Mouse (Mus musculus) midbrain, embryonic 11.5 days (tissue): Measurements from ENCODE around the gene Sez6l2. TPM values are rescaled to one million over a fixed set of nuclear protein-coding genes. Genes with fewer than 3 reads are reported as not detected.

Experiments used
- polyA plus RNA-seq: library from polyadenylated mRNA; unstranded; fragments of >200 nt; fragmentation: Nextera tagmentation; extraction: Ambion mirVana; gene quantifications from 2 replicates; pipeline ENCODE4 v1.2.1, GENCODE M21; 2014

The Sez6l2 gene
- polyA plus RNA-seq, 1 experiment from 2014 or later, result 9.9 TPM

Other genes starting within 250 kb of the Sez6l2 start
- 46.2 TPM in 2 replicates for gene Coro1a, start 242.8 kb upstream of the Sez6l2 start, polyA plus RNA-seq
- gene Mapk3, start 191.0 kb upstream of the Sez6l2 start, polyA plus RNA-seq, result 41.0 and 45.2 TPM in 2 replicates
- gene Gdpd3, start 184.2 kb upstream of the Sez6l2 start, polyA plus RNA-seq, result 0.57 and 0.86 TPM in 2 replicates
- 87.8 and 91.5 TPM in 2 replicates for gene Ypel3, start 173.6 kb upstream of the Sez6l2 start, polyA plus RNA-seq
- gene Tbx6, start 169.1 kb upstream of the Sez6l2 start, polyA plus RNA-seq, result 0.20 and 0.43 TPM in 2 replicates
- 335 and 336 TPM in 2 replicates for gene Ppp4c, start 158.1 kb upstream of the Sez6l2 start, polyA plus RNA-seq
- 10.5 and 11.1 TPM in 2 replicates for gene Fam57b, start 152.9 kb upstream of the Sez6l2 start, polyA plus RNA-seq
- not detected in 2 replicates for gene 4930451I11Rik, start 118.9 kb upstream of the Sez6l2 start, polyA plus RNA-seq
- gene Doc2a, start 103.1 kb upstream of the Sez6l2 start, polyA plus RNA-seq, result 4.1 and 4.8 TPM in 2 replicates
- 23.8 and 28.4 TPM in 2 replicates for gene Hirip3, start 88.6 kb upstream of the Sez6l2 start, polyA plus RNA-seq
- gene Ino80e, start 88.2 kb upstream of the Sez6l2 start, polyA plus RNA-seq, result 92.6 and 99.7 TPM in 2 replicates
- 25.7 and 27.2 TPM in 2 replicates for gene Taok2, start 65.9 kb upstream of the Sez6l2 start, polyA plus RNA-seq
- 25.6 and 26.5 TPM in 2 replicates for gene Tmem219, start 27.6 kb upstream of the Sez6l2 start, polyA plus RNA-seq
- gene Kctd13, start 21.7 kb upstream of the Sez6l2 start, polyA plus RNA-seq, result 26.5 and 26.8 TPM in 2 replicates
- gene Asphd1, start 981 bp upstream of the Sez6l2 start, polyA plus RNA-seq, result 1.2 and 1.5 TPM in 2 replicates
- 66.4 and 67.4 TPM in 2 replicates for gene Cdipt, start 25.4 kb downstream of the Sez6l2 start, polyA plus RNA-seq
- 1.3 and 1.4 TPM in 2 replicates for gene Cdiptos, start 25.5 kb downstream of the Sez6l2 start, polyA plus RNA-seq
- 2.8 and 3.0 TPM in 2 replicates for gene Mvp, start 64.1 kb downstream of the Sez6l2 start, polyA plus RNA-seq
- not detected in 2 replicates for gene Pagr1b, start 65.9 kb downstream of the Sez6l2 start, polyA plus RNA-seq
- 59.0 and 70.6 TPM in 2 replicates for gene Pagr1a, start 66.8 kb downstream of the Sez6l2 start, polyA plus RNA-seq
- gene Gm42742, start 70.5 kb downstream of the Sez6l2 start, polyA plus RNA-seq, result 58.8 and 68.8 TPM in 2 replicates
- 2.6 and 4.0 TPM in 2 replicates for gene Prrt2, start 70.6 kb downstream of the Sez6l2 start, polyA plus RNA-seq
- gene Maz, start 76.5 kb downstream of the Sez6l2 start, polyA plus RNA-seq, result 64.3 and 80.7 TPM in 2 replicates
- gene Kif22, start 91.9 kb downstream of the Sez6l2 start, polyA plus RNA-seq, result 178 and 195 TPM in 2 replicates
- not detected in 2 replicates for gene Zg16, start 136.8 kb downstream of the Sez6l2 start, polyA plus RNA-seq
- gene AI467606, start 140.8 kb downstream of the Sez6l2 start, polyA plus RNA-seq, result 1.3 and 1.7 TPM in 2 replicates
- gene Qprt, start 171.7 kb downstream of the Sez6l2 start, polyA plus RNA-seq, result 5.7 and 6.2 TPM in 2 replicates
- 0.19 TPM in 1 of 2 replicates, not detected in the other for gene Spn, start 187.3 kb downstream of the Sez6l2 start, polyA plus RNA-seq
- 85.3 and 88.0 TPM in 2 replicates for gene Cd2bp2, start 245.5 kb downstream of the Sez6l2 start, polyA plus RNA-seq